Mouse (Mus musculus): ENCODE data around the gene Nkx2-4. TPM values are rescaled to one million over a fixed set of nuclear protein-coding genes. Genes with fewer than 3 reads are reported as not detected.

The Nkx2-4 gene
- polyA plus RNA-seq, 1 experiment from 2014 or later: 0.30 TPM

Other genes with a start within 250 kb of the Nkx2-4 start
- gene Kiz, start 229.6 kb downstream of the Nkx2-4 start, polyA plus RNA-seq (2015; fragmentation: Nextera tagmentation; extraction: Ambion mirVana): 27.9 and 28.3 TPM in 2 replicates
- 75.4 and 76.4 TPM in 2 replicates for gene Xrn2, start 72.4 kb downstream of the Nkx2-4 start, polyA plus RNA-seq (2015; fragmentation: Nextera tagmentation; extraction: Ambion mirVana)
- 8.5 and 8.7 TPM in 2 replicates for gene Nkx2-2, start 108.8 kb upstream of the Nkx2-4 start, polyA plus RNA-seq (2015; fragmentation: Nextera tagmentation; extraction: Ambion mirVana)

Measured in midbrain, embryonic 16.5 days (tissue).